Mouse (Mus musculus): ENCODE measurements around the gene Abcg5. TPM values are rescaled to one million over a fixed set of nuclear protein-coding genes. Genes with fewer than 3 reads are reported as not detected.

The Abcg5 gene
- polyA plus RNA-seq, 1 experiment = 0.47 TPM

- Histone ChIP-seq H3K4me1 (ENCODE audit: control insufficient read depth, insufficient read depth, low read length) (no peaks in the 10 kb centered on the region), H3K36me3 (ENCODE audit: control insufficient read depth, insufficient read depth, low read length) (no peaks in the 10 kb centered on the region), H3K4me3 (ENCODE audit: insufficient read depth, low read depth, low read length) (no peak overlapping the region), H3K27me3 (replicated peaks; ENCODE audit: control insufficient read depth, insufficient read depth, low read length) (no peaks in the 10 kb centered on the region), H3K27ac (ENCODE audit: insufficient read depth, low read depth, low read length) (no peak overlapping the region)
- 94% methylated on average over 6 of the region's 6 CpGs for WGBS
- TF ChIP-seq POLR2A (IDR thresholded peaks at IDR 0.05; ENCODE audit: low read depth, low read length) (no peak), CTCF (conservative IDR thresholded peaks at IDR 0.05; ENCODE audit: insufficient read depth, insufficient read length, low read depth, low read length) (no peak)
- no peak for DNase-seq
These were observed 44.8 kb downstream of the Abcg5 start for GRCm38 (mm10) chr17:84637971-84638370.

- no peaks in the 10 kb centered on the region for H3K36me3 ChIP-seq (ENCODE audit: control insufficient read depth, insufficient read depth, low read length)
- no peaks in the 10 kb centered on the region for H3K4me1 ChIP-seq (ENCODE audit: control insufficient read depth, insufficient read depth, low read length)
- DNase-seq = no peak
- no peak for TF ChIP-seq CTCF (conservative IDR thresholded peaks at IDR 0.05; ENCODE audit: insufficient read depth, insufficient read length, low read depth, low read length)
- no peak for TF ChIP-seq POLR2A (IDR thresholded peaks at IDR 0.05; ENCODE audit: low read depth, low read length)
- no peak overlapping the region for H3K4me3 ChIP-seq (ENCODE audit: insufficient read depth, low read depth, low read length)
- 68% methylated on average over 8 of the region's 8 CpGs for WGBS
- H3K27ac ChIP-seq (ENCODE audit: insufficient read depth, low read depth, low read length) = no peak overlapping the region
- no peaks in the 10 kb centered on the region for H3K27me3 ChIP-seq (replicated peaks; ENCODE audit: control insufficient read depth, insufficient read depth, low read length)
These were observed 46.5 kb downstream of the Abcg5 start for GRCm38 (mm10) chr17:84636328-84636727.

- H3K4me3 ChIP-seq (ENCODE audit: insufficient read depth, low read depth, low read length) = no peak overlapping the region
- no peaks in the 10 kb centered on the region for H3K27me3 ChIP-seq (replicated peaks; ENCODE audit: control insufficient read depth, insufficient read depth, low read length)
- no peak overlapping the region for H3K27ac ChIP-seq (ENCODE audit: insufficient read depth, low read depth, low read length)
- DNase-seq = no peak
- H3K4me1 ChIP-seq (ENCODE audit: control insufficient read depth, insufficient read depth, low read length) = no peaks in the 10 kb centered on the region
- no peak for TF ChIP-seq POLR2A (IDR thresholded peaks at IDR 0.05; ENCODE audit: low read depth, low read length)
- 80% methylated on average over 13 of the region's 13 CpGs for WGBS
- H3K36me3 ChIP-seq (ENCODE audit: control insufficient read depth, insufficient read depth, low read length) = no peaks in the 10 kb centered on the region
These were observed 49.4 kb downstream of the Abcg5 start for GRCm38 (mm10) chr17:84633443-84633842.

DNA sequence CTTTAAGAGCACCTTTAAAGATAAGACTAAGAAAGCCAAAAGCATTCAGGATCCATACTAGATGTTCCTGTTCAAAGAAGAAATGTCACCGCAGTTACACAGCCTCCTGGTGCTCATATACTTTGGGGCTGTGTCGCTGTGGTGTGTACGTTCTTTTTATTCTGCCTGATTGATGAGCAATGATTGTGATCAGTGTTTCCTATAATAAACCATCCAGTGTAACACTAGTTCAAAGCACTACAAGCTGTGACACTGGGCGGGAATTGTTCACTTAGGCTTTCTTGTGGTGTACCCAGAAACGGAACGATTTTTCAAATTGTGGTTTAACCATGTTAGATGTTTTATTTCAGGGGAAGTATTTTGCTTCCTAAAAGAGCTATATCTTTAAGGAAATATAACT is 51.0 kb downstream of the Abcg5 start:
- Histone ChIP-seq H3K4me3 (ENCODE audit: insufficient read depth, low read depth, low read length) (no peak overlapping the region), H3K36me3 (ENCODE audit: control insufficient read depth, insufficient read depth, low read length) (no peaks in the 10 kb centered on the region), H3K27me3 (replicated peaks; ENCODE audit: control insufficient read depth, insufficient read depth, low read length) (no peaks in the 10 kb centered on the region), H3K4me1 (ENCODE audit: control insufficient read depth, insufficient read depth, low read length) (0 out of 2 replicates have a peak, but pooled peaks cover 3% of the 10 kb centered on the region), H3K27ac (ENCODE audit: insufficient read depth, low read depth, low read length) (no peak overlapping the region)
- TF ChIP-seq POLR2A (IDR thresholded peaks at IDR 0.05; ENCODE audit: low read depth, low read length) = no peak
- no peak for TF ChIP-seq CTCF (conservative IDR thresholded peaks at IDR 0.05; ENCODE audit: insufficient read depth, insufficient read length, low read depth, low read length)
- WGBS = 87% methylated on average over 6 of the region's 6 CpGs
- DNase-seq = no peak

GRCm38 (mm10) chr17:84628611-84629010 is 54.2 kb downstream of the Abcg5 start:
- no peaks in the 10 kb centered on the region for H3K27me3 ChIP-seq (replicated peaks; ENCODE audit: control insufficient read depth, insufficient read depth, low read length)
- TF ChIP-seq POLR2A (IDR thresholded peaks at IDR 0.05; ENCODE audit: low read depth, low read length) (no peak), CTCF (conservative IDR thresholded peaks at IDR 0.05; ENCODE audit: insufficient read depth, insufficient read length, low read depth, low read length) (no peak)
- 79% methylated on average over 9 of the region's 9 CpGs for WGBS
- H3K36me3 ChIP-seq (ENCODE audit: control insufficient read depth, insufficient read depth, low read length) = no peaks in the 10 kb centered on the region
- DNase-seq = no peak
- no peak overlapping the region for H3K4me3 ChIP-seq (ENCODE audit: insufficient read depth, low read depth, low read length)
- H3K4me1 ChIP-seq (ENCODE audit: control insufficient read depth, insufficient read depth, low read length) = 0 out of 2 replicates have a peak, but pooled peaks cover 3% of the 10 kb centered on the region
- no peak overlapping the region for H3K27ac ChIP-seq (ENCODE audit: insufficient read depth, low read depth, low read length)

- H3K36me3 ChIP-seq (ENCODE audit: control insufficient read depth, insufficient read depth, low read length) = no peaks in the 10 kb centered on the region
- DNase-seq = no peak
- no peaks in the 10 kb centered on the region for H3K27me3 ChIP-seq (replicated peaks; ENCODE audit: control insufficient read depth, insufficient read depth, low read length)
- no peak overlapping the region for H3K27ac ChIP-seq (ENCODE audit: insufficient read depth, low read depth, low read length)
- H3K4me1 ChIP-seq (ENCODE audit: control insufficient read depth, insufficient read depth, low read length) = 0 out of 2 replicates have a peak, but pooled peaks cover 3% of the 10 kb centered on the region
- TF ChIP-seq CTCF (conservative IDR thresholded peaks at IDR 0.05; ENCODE audit: insufficient read depth, insufficient read length, low read depth, low read length) (no peak), POLR2A (IDR thresholded peaks at IDR 0.05; ENCODE audit: low read depth, low read length) (no peak)
- H3K4me3 ChIP-seq (ENCODE audit: insufficient read depth, low read depth, low read length) = no peak overlapping the region
- WGBS = 82% methylated on average over 10 of the region's 10 CpGs
These were observed 55.1 kb downstream of the Abcg5 start for GRCm38 (mm10) chr17:84627721-84628120.

GRCm38 (mm10) chr17:84626857-84627305 is 55.9 kb downstream of the Abcg5 start:
- Histone ChIP-seq H3K27ac (ENCODE audit: insufficient read depth, low read depth, low read length) (no peak overlapping the region), H3K4me3 (ENCODE audit: insufficient read depth, low read depth, low read length) (peak overlapping the region; percentile 89), H3K4me1 (ENCODE audit: control insufficient read depth, insufficient read depth, low read length) (0 out of 2 replicates have a peak, but pooled peaks cover 3% of the 10 kb centered on the region), H3K36me3 (ENCODE audit: control insufficient read depth, insufficient read depth, low read length) (no peaks in the 10 kb centered on the region), H3K27me3 (replicated peaks; ENCODE audit: control insufficient read depth, insufficient read depth, low read length) (no peaks in the 10 kb centered on the region)
- DNase-seq = peak; percentile 12
- WGBS = 21% methylated on average over 9 of the region's 9 CpGs
- TF ChIP-seq CTCF (conservative IDR thresholded peaks at IDR 0.05; ENCODE audit: insufficient read depth, insufficient read length, low read depth, low read length) (no peak), POLR2A (IDR thresholded peaks at IDR 0.05; ENCODE audit: low read depth, low read length) (no peak)
